Comparison of ENCODE assay signal across 18 mouse cellular contexts in the genomic region with DNA sequence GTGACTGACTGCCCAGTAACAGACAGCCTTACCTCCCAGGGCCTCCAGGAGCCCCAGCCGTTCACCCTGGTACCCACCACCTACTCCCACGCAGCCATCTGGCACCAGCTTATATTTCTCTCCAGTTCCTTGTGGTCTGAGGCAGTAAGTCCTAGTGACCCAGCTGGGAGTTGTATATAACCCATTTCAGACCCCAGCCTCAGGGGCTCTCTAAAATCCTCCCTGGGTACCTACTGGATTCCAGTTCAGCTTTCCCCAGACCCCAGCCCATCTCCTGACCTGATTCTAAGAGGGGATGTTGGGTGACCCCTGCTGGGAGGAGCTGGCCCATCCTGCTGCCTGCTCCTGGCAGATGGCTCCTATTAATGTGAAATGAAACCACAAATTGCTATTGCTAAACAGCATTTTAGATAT. TPM values are rescaled to one million over a fixed set of nuclear protein-coding genes. Genes with fewer than 3 reads are reported as not detected.
DNase-seq lines count a peak whose midpoint lies in the region; ATAC-seq and TF ChIP-seq lines count a peak whose summit lies in the region.
"Had no signal": no experiment of that assay in that cellular context is flagged by ENCODE, and none has a peak within 500 bp of the region (broad histone marks: within the 10 kb centered on the region; RNA-seq: fewer than 3 reads in every experiment).

No protein-coding gene starts in this region.

- no peaks in the 10 kb centered on the region for H3K36me3 ChIP-seq in intestine, embryonic 16.5 days (ENCODE audit: control insufficient read depth, insufficient read depth, low read length)
- H3K36me3 ChIP-seq: limb, embryonic 13.5 days had no signal

- H3K27me3 ChIP-seq in intestine, embryonic 16.5 days (replicated peaks; ENCODE audit: control insufficient read depth, insufficient read depth, low read length) = no peaks in the 10 kb centered on the region
- H3K27me3 ChIP-seq: CH12.LX; limb, embryonic 13.5 days had no signal

- no peaks in the 10 kb centered on the region for H3K4me1 ChIP-seq in intestine, embryonic 16.5 days (ENCODE audit: control insufficient read depth, insufficient read depth, low read length)

- intact Hi-C loops in gastrocnemius, adult 2 months (cut with DNase I) = no loop called here
- intact Hi-C loops in left cerebral cortex, postnatal 4 days (cut with DNase I) = no loop called here
- intact Hi-C loops in left cerebral cortex, postnatal 10 days (cut with DNase I) = no loop called here

- no peak for ATAC-seq in intestine, embryonic 16.5 days
- ATAC-seq: forebrain, embryonic 16.5 days; intestine, postnatal 0 days had no signal

- no peak overlapping the region for H3K9ac ChIP-seq in intestine, embryonic 16.5 days (ENCODE audit: low read depth, low read length)
- H3K9ac ChIP-seq: limb, embryonic 13.5 days; liver, embryonic 14.5 days had no signal

- TF ChIP-seq CTCF in gastrocnemius, adult 2 months (IDR thresholded peaks at IDR 0.05) = no peak

- no peaks in the 10 kb centered on the region for H3K9me3 ChIP-seq in intestine, embryonic 16.5 days (ENCODE audit: control insufficient read depth, low read length)
- H3K9me3 ChIP-seq: limb, embryonic 13.5 days had no signal

- H3K4me3 ChIP-seq in gastrocnemius, adult 2 months = no peak overlapping the region
- no peak overlapping the region for H3K4me3 ChIP-seq in intestine, embryonic 16.5 days (ENCODE audit: low read length)
- H3K4me3 ChIP-seq: heart, adult 2 months; limb, embryonic 13.5 days had no signal

- H3K4me2 ChIP-seq in intestine, embryonic 16.5 days (ENCODE audit: low read depth, low read length) = no peak overlapping the region
- H3K4me2 ChIP-seq: limb, embryonic 13.5 days had no signal

- H3K27ac ChIP-seq in gastrocnemius, adult 2 months = peak overlapping the region; percentile 12; the same call in 1 of the 2 replicates
- H3K27ac ChIP-seq in intestine, embryonic 16.5 days (ENCODE audit: low read length) = no peak overlapping the region
- H3K27ac ChIP-seq: heart, adult 2 months; limb, embryonic 13.5 days; liver, embryonic 14.5 days had no signal

- 89% methylated on average over 2 of the region's 2 CpGs for WGBS in intestine, embryonic 16.5 days

- no peak for DNase-seq in gastrocnemius, adult 2 months
- no peak for DNase-seq in gastrocnemius, adult 18-20 months (ENCODE audit: low spot score)
- DNase-seq in left cerebral cortex, postnatal 4 days = peak; percentile 59
- no peak for DNase-seq in left cerebral cortex, postnatal 10 days (ENCODE audit: extremely low spot score in 1 of 2, low spot score in 2 of 2)
- peak; percentile 80 to 81 for DNase-seq in cerebellum, postnatal 10 days
- peak; percentile 44 for DNase-seq in retina, postnatal 1 day
- no peak for DNase-seq in urinary bladder, postnatal 25 days (ENCODE audit: low spot score)
- DNase-seq: adrenal gland, adult 2 months; gastrocnemius, postnatal 10 days; heart, adult 2 months; layer of hippocampus, adult 9-11 months; midbrain, embryonic 14.5 days had no signal

RNA-seq across cellular contexts. Expression of a gene that starts 50.5 kb away (rescaled TPM):
- 10 to 100 TPM; 18.5 to 52.7 TPM for total RNA-seq in gastrocnemius, adult 2 months (2021)
- 10 to 100 TPM; 17.0 to 40.1 TPM for total RNA-seq in gastrocnemius, adult 18-20 months (2021)
- total RNA-seq in left cerebral cortex, postnatal 4 days (2021) = 10 to 100 TPM; 27.1 to 27.3 TPM
- total RNA-seq in left cerebral cortex, postnatal 10 days (2021) = 10 to 100 TPM; 34.5 to 39.2 TPM
- 28.3 and 29.1 TPM in 2 replicates for polyA plus RNA-seq in intestine, embryonic 16.5 days (2015; fragmentation: Nextera tagmentation; extraction: Ambion mirVana)

RNA-seq across cellular contexts. Expression of a gene that starts 50.6 kb away (rescaled TPM):
- total RNA-seq in gastrocnemius, adult 2 months (2021) = 1 to 10 TPM; 2.7 to 3.1 TPM
- 1 to 10 TPM; 2.0 to 2.6 TPM for total RNA-seq in gastrocnemius, adult 18-20 months (2021)
- 10 to 100 TPM in 1 of 2 experiments, 1 to 10 TPM in 1; 9.8 to 11.3 TPM for total RNA-seq in left cerebral cortex, postnatal 4 days (2021)
- total RNA-seq in left cerebral cortex, postnatal 10 days (2021) = 1 to 10 TPM; 6.5 to 8.4 TPM
- 13.6 and 18.6 TPM in 2 replicates for polyA plus RNA-seq in intestine, embryonic 16.5 days (2015; fragmentation: Nextera tagmentation; extraction: Ambion mirVana)

Comparison
In these comparisons a context has a peak if more than half of its experiments do, and no peak if none do; other contexts are left out.
1. DNase-seq: peak in left cerebral cortex, postnatal 4 days (single experiment), cerebellum, postnatal 10 days (2 of 2) and retina, postnatal 1 day (single experiment); none in gastrocnemius, adult 2 months (single experiment), gastrocnemius, adult 18-20 months (single experiment), left cerebral cortex, postnatal 10 days (0 of 2) and urinary bladder, postnatal 25 days (single experiment).